Mouse (Mus musculus): ENCODE data around the gene Faim2.

GRCm38 (mm10) chr15:99511797-99512525, 16.0 kb downstream of the Faim2 start:
- TF ChIP-seq POLR2A (IDR thresholded peaks at IDR 0.05; ENCODE audit: insufficient read depth, low read depth, low read length) (no peak), CTCF (IDR thresholded peaks at IDR 0.05; ENCODE audit: insufficient read depth, low read depth, low read length) (no peak)
